Mouse (Mus musculus) cortical plate, adult 2 months (tissue): ENCODE data around the gene Bcar3.

ENCODE experiments used
- CTCF ChIP-seq: fragments of 200-500 bp; IDR thresholded peaks from 2 replicates; pipeline ENCODE4 v1.5.1; 2011; ENCODE audit warnings: mild to moderate bottlenecking, control low read depth, low read length; ENCODE audit not compliant: insufficient read depth; ENCODE audit errors: extremely low read depth
- POLR2A ChIP-seq: fragments of 200-500 bp; IDR thresholded peaks from 2 replicates; pipeline ENCODE4 v1.6.1; 2011; ENCODE audit warnings: mild to moderate bottlenecking, low read length, control low read depth; ENCODE audit not compliant: insufficient read depth; ENCODE audit errors: extremely low read depth

GRCm38 (mm10) chr3:122418564-122419274, 124.8 kb downstream of the Bcar3 start:
- TF ChIP-seq CTCF: no peak
- TF ChIP-seq POLR2A: no peak
